Mouse (Mus musculus) lung, postnatal 10 days (tissue): ENCODE data around the gene Pax3.

Source experiments
- DNase-seq: peaks from one replicate; pipeline ENCODE4 v3.0.0; 2021

The Pax3 gene

GRCm38 (mm10) chr1:78168796-78169195 lies 28.1 kb downstream of the Pax3 start:
- no peak for DNase-seq

GRCm38 (mm10) chr1:78167577-78168286 lies 29.2 kb downstream of the Pax3 start:
- no peak for DNase-seq

- DNase-seq: no peak
Measured at GRCm38 (mm10) chr1:78161745-78162144, 35.2 kb downstream of the Pax3 start.

GRCm38 (mm10) chr1:78157930-78158329 lies 39.0 kb downstream of the Pax3 start:
- no peak for DNase-seq

GRCm38 (mm10) chr1:78155796-78156195 lies 41.1 kb downstream of the Pax3 start:
- DNase-seq: no peak

GRCm38 (mm10) chr1:78148011-78148623 lies 48.8 kb downstream of the Pax3 start:
- peak; percentile 7 for DNase-seq

GRCm38 (mm10) chr1:78143403-78143802 lies 53.5 kb downstream of the Pax3 start:
- DNase-seq: no peak

- DNase-seq: no peak
Measured at GRCm38 (mm10) chr1:78142912-78143311, 54.0 kb downstream of the Pax3 start.

GRCm38 (mm10) chr1:78141741-78142501 lies 55.0 kb downstream of the Pax3 start:
- no peak for DNase-seq

- no peak for DNase-seq
Measured at GRCm38 (mm10) chr1:78141314-78141713, 55.6 kb downstream of the Pax3 start.

GRCm38 (mm10) chr1:78140505-78141303 lies 56.2 kb downstream of the Pax3 start:
- no peak for DNase-seq

GRCm38 (mm10) chr1:78139287-78139686 lies 57.6 kb downstream of the Pax3 start:
- no peak for DNase-seq

GRCm38 (mm10) chr1:78129267-78129666 lies 67.7 kb downstream of the Pax3 start:
- DNase-seq: no peak

GRCm38 (mm10) chr1:78119899-78120560 lies 76.9 kb downstream of the Pax3 start:
- no peak for DNase-seq

GRCm38 (mm10) chr1:78116046-78116445 lies 80.9 kb downstream of the Pax3 start:
- no peak for DNase-seq

GRCm38 (mm10) chr1:78110311-78110710 lies 86.6 kb downstream of the Pax3 start:
- no peak for DNase-seq

- DNase-seq: no peak
Measured at GRCm38 (mm10) chr1:78103511-78103910, 93.4 kb downstream of the Pax3 start.

GRCm38 (mm10) chr1:78093619-78094018 lies 103.3 kb downstream of the Pax3 start:
- DNase-seq: no peak

GRCm38 (mm10) chr1:78088646-78089045 lies 108.3 kb downstream of the Pax3 start:
- DNase-seq: no peak

GRCm38 (mm10) chr1:78081761-78082160 lies 115.2 kb downstream of the Pax3 start:
- no peak for DNase-seq

GRCm38 (mm10) chr1:78060850-78061249 lies 136.1 kb downstream of the Pax3 start:
- no peak for DNase-seq

GRCm38 (mm10) chr1:78057939-78058338 lies 139.0 kb downstream of the Pax3 start:
- DNase-seq: no peak

- DNase-seq: no peak
Measured at GRCm38 (mm10) chr1:78053677-78054076, 143.3 kb downstream of the Pax3 start.
